Mouse (Mus musculus) bone marrow macrophage, adult 2 months (primary cell): ENCODE results near the gene Rassf5.

Experiments
- CTCF ChIP-seq: IDR thresholded peaks from 2 replicates; pipeline ENCODE4 v1.5.1; 2012; ENCODE audit warnings: low read depth, mild to moderate bottlenecking, low read length, moderate library complexity
- POLR2A ChIP-seq: IDR thresholded peaks from 2 replicates; pipeline ENCODE4 v1.6.1; 2012; ENCODE audit warnings: mild to moderate bottlenecking, low read depth, low read length, borderline replicate concordance

GRCm38 (mm10) chr1:131228225-131228624, 16.8 kb downstream of the Rassf5 start:
- no peak for TF ChIP-seq POLR2A
- TF ChIP-seq CTCF, result no peak
